Mouse (Mus musculus): Measurements from ENCODE around the gene Hacd2. TPM values are rescaled to one million over a fixed set of nuclear protein-coding genes. Genes with fewer than 3 reads are reported as not detected.

Gene Hacd2
- polyA plus RNA-seq, 1 experiment from 2014 or later: 37.9 TPM

GRCm38 (mm10) chr16:34994641-34995141, 27.5 kb upstream of the Hacd2 start:
- 70% methylated on average over 9 of the region's 9 CpGs for WGBS
- Histone ChIP-seq H3K9me3 (replicated peaks) (no peaks in the 10 kb centered on the region), H3K27ac (no peak overlapping the region), H3K4me3 (no peak overlapping the region), H3K4me2 (replicated peaks) (no peak overlapping the region), H3K9ac (no peak overlapping the region), H3K4me1 (no peaks in the 10 kb centered on the region), H3K36me3 (no peaks in the 10 kb centered on the region), H3K27me3 (no peaks in the 10 kb centered on the region)
- no peak for ATAC-seq (ENCODE audit: low FRiP score)

GRCm38 (mm10) chr16:34996133-34996532, 26.1 kb upstream of the Hacd2 start:
- H3K27me3 ChIP-seq: 0 out of 2 replicates have a peak, but pooled peaks cover 3% of the 10 kb centered on the region
- H3K4me1 ChIP-seq: peaks cover 10% of the 10 kb centered on the region
- no peaks in the 10 kb centered on the region for H3K9me3 ChIP-seq (replicated peaks)
- no peak overlapping the region for H3K9ac ChIP-seq
- 68% methylated on average over 5 of the region's 5 CpGs for WGBS
- H3K4me3 ChIP-seq: no peak overlapping the region
- no peak overlapping the region for H3K4me2 ChIP-seq (replicated peaks)
- H3K27ac ChIP-seq: no peak overlapping the region
- no peaks in the 10 kb centered on the region for H3K36me3 ChIP-seq
- ATAC-seq (ENCODE audit: low FRiP score): no peak

- H3K9me3 ChIP-seq (replicated peaks): no peaks in the 10 kb centered on the region
- 56% methylated on average over 4 of the region's 4 CpGs for WGBS
- no peak overlapping the region for H3K4me2 ChIP-seq (replicated peaks)
- no peak overlapping the region for H3K4me3 ChIP-seq
- H3K4me1 ChIP-seq: peaks cover 14% of the 10 kb centered on the region
- no peak for ATAC-seq (ENCODE audit: low FRiP score)
- 0 out of 2 replicates have a peak, but pooled peaks cover 3% of the 10 kb centered on the region for H3K27me3 ChIP-seq
- no peak overlapping the region for H3K9ac ChIP-seq
- H3K36me3 ChIP-seq: no peaks in the 10 kb centered on the region
- H3K27ac ChIP-seq: no peak overlapping the region
Measured at GRCm38 (mm10) chr16:34997052-34997451, 25.2 kb upstream of the Hacd2 start.

GRCm38 (mm10) chr16:34997576-34997975, 24.7 kb upstream of the Hacd2 start:
- ATAC-seq (ENCODE audit: low FRiP score): no peak
- Histone ChIP-seq H3K4me1 (peaks cover 14% of the 10 kb centered on the region), H3K9me3 (replicated peaks) (no peaks in the 10 kb centered on the region), H3K4me2 (replicated peaks) (no peak overlapping the region), H3K36me3 (no peaks in the 10 kb centered on the region), H3K4me3 (no peak overlapping the region), H3K9ac (no peak overlapping the region), H3K27me3 (0 out of 2 replicates have a peak, but pooled peaks cover 3% of the 10 kb centered on the region), H3K27ac (no peak overlapping the region)
- WGBS: 70% methylated on average over 10 of the region's 10 CpGs

- Histone ChIP-seq H3K9me3 (replicated peaks) (no peaks in the 10 kb centered on the region), H3K27ac (no peak overlapping the region), H3K4me2 (replicated peaks) (no peak overlapping the region), H3K36me3 (no peaks in the 10 kb centered on the region), H3K4me1 (peaks cover 14% of the 10 kb centered on the region), H3K4me3 (no peak overlapping the region), H3K9ac (no peak overlapping the region), H3K27me3 (0 out of 2 replicates have a peak, but pooled peaks cover 3% of the 10 kb centered on the region)
- ATAC-seq (ENCODE audit: low FRiP score): no peak
- 76% methylated on average over 3 of the region's 3 CpGs for WGBS
Measured at GRCm38 (mm10) chr16:34999016-34999415, 23.2 kb upstream of the Hacd2 start.

DNA sequence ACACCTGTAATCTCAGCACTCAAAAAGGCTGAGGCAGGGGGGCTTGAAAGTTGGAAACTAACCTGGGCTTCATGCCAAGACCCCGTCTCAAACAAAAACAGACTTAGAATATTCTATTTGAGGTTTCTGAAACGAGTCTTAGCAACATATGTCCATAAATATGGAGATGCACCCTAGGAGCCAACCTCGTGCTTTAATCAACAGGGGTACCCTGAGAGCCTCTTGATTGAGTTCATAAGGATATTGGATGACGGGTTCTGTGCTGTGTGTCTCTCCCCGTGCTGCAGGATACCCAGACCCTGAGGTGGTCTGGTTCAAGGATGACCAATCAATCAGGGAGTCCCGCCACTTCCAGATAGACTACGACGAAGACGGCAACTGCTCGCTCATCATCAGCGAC, 22.2 kb upstream of the Hacd2 start:
- H3K4me3 ChIP-seq: no peak overlapping the region
- no peaks in the 10 kb centered on the region for H3K9me3 ChIP-seq (replicated peaks)
- peaks cover 14% of the 10 kb centered on the region for H3K4me1 ChIP-seq
- H3K27ac ChIP-seq: no peak overlapping the region
- 41% methylated on average over 11 of the region's 11 CpGs for WGBS
- H3K9ac ChIP-seq: no peak overlapping the region
- no peak for ATAC-seq (ENCODE audit: low FRiP score)
- 0 out of 2 replicates have a peak, but pooled peaks cover 3% of the 10 kb centered on the region for H3K27me3 ChIP-seq
- H3K4me2 ChIP-seq (replicated peaks): peak overlapping the region; percentile 30; the same call in 1 of the 2 replicates
- H3K36me3 ChIP-seq: no peaks in the 10 kb centered on the region

GRCm38 (mm10) chr16:35000923-35001560, 21.2 kb upstream of the Hacd2 start:
- H3K9me3 ChIP-seq (replicated peaks): no peaks in the 10 kb centered on the region
- no peak overlapping the region for H3K4me3 ChIP-seq
- no peak overlapping the region for H3K9ac ChIP-seq
- 3% methylated on average over 9 of the region's 10 CpGs for WGBS
- no peaks in the 10 kb centered on the region for H3K36me3 ChIP-seq
- peaks cover 14% of the 10 kb centered on the region for H3K4me1 ChIP-seq
- no peak for ATAC-seq (ENCODE audit: low FRiP score)
- H3K27me3 ChIP-seq: 0 out of 2 replicates have a peak, but pooled peaks cover 3% of the 10 kb centered on the region
- no peak overlapping the region for H3K27ac ChIP-seq
- peak overlapping the region; percentile 30 for H3K4me2 ChIP-seq (replicated peaks)

- Histone ChIP-seq H3K9me3 (replicated peaks) (no peaks in the 10 kb centered on the region), H3K36me3 (no peaks in the 10 kb centered on the region), H3K27me3 (0 out of 2 replicates have a peak, but pooled peaks cover 3% of the 10 kb centered on the region), H3K9ac (no peak overlapping the region), H3K27ac (no peak overlapping the region), H3K4me1 (peaks cover 14% of the 10 kb centered on the region), H3K4me2 (replicated peaks) (no peak overlapping the region), H3K4me3 (no peak overlapping the region)
- no peak for ATAC-seq (ENCODE audit: low FRiP score)
- WGBS: 70% methylated on average over 5 of the region's 5 CpGs
Measured at GRCm38 (mm10) chr16:35004356-35004755, 17.9 kb upstream of the Hacd2 start.

- no peaks in the 10 kb centered on the region for H3K36me3 ChIP-seq
- H3K27ac ChIP-seq: no peak overlapping the region
- 0 out of 2 replicates have a peak, but pooled peaks cover 3% of the 10 kb centered on the region for H3K27me3 ChIP-seq
- peaks cover 14% of the 10 kb centered on the region for H3K4me1 ChIP-seq
- ATAC-seq (ENCODE audit: low FRiP score): no peak
- no peak overlapping the region for H3K9ac ChIP-seq
- WGBS: 91% methylated on average over 2 of the region's 2 CpGs
- H3K4me3 ChIP-seq: no peak overlapping the region
- H3K9me3 ChIP-seq (replicated peaks): no peaks in the 10 kb centered on the region
- H3K4me2 ChIP-seq (replicated peaks): no peak overlapping the region
Measured at GRCm38 (mm10) chr16:35004756-35005155, 17.5 kb upstream of the Hacd2 start.

GRCm38 (mm10) chr16:35006251-35006650, 16.0 kb upstream of the Hacd2 start:
- peaks cover 2% of the 10 kb centered on the region for H3K4me1 ChIP-seq
- no peak for ATAC-seq (ENCODE audit: low FRiP score)
- H3K27me3 ChIP-seq: peaks cover 5% of the 10 kb centered on the region; the same call in 1 of the 2 replicates
- H3K4me3 ChIP-seq: no peak overlapping the region
- no peaks in the 10 kb centered on the region for H3K36me3 ChIP-seq
- H3K4me2 ChIP-seq (replicated peaks): no peak overlapping the region
- no peak overlapping the region for H3K27ac ChIP-seq
- H3K9me3 ChIP-seq (replicated peaks): no peaks in the 10 kb centered on the region
- no peak overlapping the region for H3K9ac ChIP-seq
- WGBS: 87% methylated on average over 5 of the region's 5 CpGs

- peaks cover 5% of the 10 kb centered on the region; the same call in 1 of the 2 replicates for H3K27me3 ChIP-seq
- H3K9ac ChIP-seq: no peak overlapping the region
- WGBS: 58% methylated on average over 1 of the region's 1 CpGs
- ATAC-seq (ENCODE audit: low FRiP score): no peak
- no peaks in the 10 kb centered on the region for H3K4me1 ChIP-seq
- no peak overlapping the region for H3K27ac ChIP-seq
- H3K9me3 ChIP-seq (replicated peaks): no peaks in the 10 kb centered on the region
- H3K4me2 ChIP-seq (replicated peaks): no peak overlapping the region
- no peak overlapping the region for H3K4me3 ChIP-seq
- no peaks in the 10 kb centered on the region for H3K36me3 ChIP-seq
Measured at GRCm38 (mm10) chr16:35007361-35007760, 14.9 kb upstream of the Hacd2 start.

DNA sequence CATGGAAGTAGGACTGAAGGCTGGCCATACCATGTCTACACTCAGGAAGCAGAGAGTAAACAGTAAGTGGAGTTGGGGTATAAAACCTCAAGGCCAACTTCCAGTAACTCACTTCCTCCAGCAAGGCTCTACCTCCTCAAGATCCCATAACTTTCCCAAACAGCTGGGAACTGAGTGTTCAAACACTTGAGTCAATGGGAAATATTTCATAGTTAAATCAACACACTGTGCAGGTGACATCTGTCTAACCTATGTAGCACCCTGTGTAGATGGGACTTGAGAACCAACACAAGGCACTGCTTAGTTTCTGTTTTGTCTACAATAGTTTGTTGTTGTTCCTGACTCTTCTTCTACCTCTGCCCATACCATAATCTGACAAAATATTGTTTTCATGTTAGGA, 13.8 kb upstream of the Hacd2 start:
- no peak overlapping the region for H3K4me3 ChIP-seq
- no peaks in the 10 kb centered on the region for H3K36me3 ChIP-seq
- no peaks in the 10 kb centered on the region for H3K4me1 ChIP-seq
- H3K27ac ChIP-seq: no peak overlapping the region
- peaks cover 5% of the 10 kb centered on the region; the same call in 1 of the 2 replicates for H3K27me3 ChIP-seq
- no peak overlapping the region for H3K9ac ChIP-seq
- no peak for ATAC-seq (ENCODE audit: low FRiP score)
- no peaks in the 10 kb centered on the region for H3K9me3 ChIP-seq (replicated peaks)
- no peak overlapping the region for H3K4me2 ChIP-seq (replicated peaks)

- 83% methylated on average over 2 of the region's 2 CpGs for WGBS
Measured at GRCm38 (mm10) chr16:35013501-35013900, 8.7 kb upstream of the Hacd2 start.

More at GRCm38 (mm10) chr16:35013501-35013900, 8.7 kb upstream of the Hacd2 start:
- no peak overlapping the region for H3K4me3 ChIP-seq
- H3K36me3 ChIP-seq: no peaks in the 10 kb centered on the region
- no peak overlapping the region for H3K4me2 ChIP-seq (replicated peaks)
- H3K27ac ChIP-seq: no peak overlapping the region
- peaks cover 13% of the 10 kb centered on the region for H3K27me3 ChIP-seq
- ATAC-seq (ENCODE audit: low FRiP score): no peak
- H3K9ac ChIP-seq: no peak overlapping the region
- no peaks in the 10 kb centered on the region for H3K9me3 ChIP-seq (replicated peaks)
- no peaks in the 10 kb centered on the region for H3K4me1 ChIP-seq
